Mouse (Mus musculus): ENCODE measurements around the gene Mtmr3. TPM values are rescaled to one million over a fixed set of nuclear protein-coding genes. Genes with fewer than 3 reads are reported as not detected.

The Mtmr3 gene
- total RNA-seq, 1 experiment from 2014 or later: 68.0 TPM

- DNase-seq: no peak
Observed at GRCm38 (mm10) chr11:4464616-4465015, 130.0 kb downstream of the Mtmr3 start.

DNA sequence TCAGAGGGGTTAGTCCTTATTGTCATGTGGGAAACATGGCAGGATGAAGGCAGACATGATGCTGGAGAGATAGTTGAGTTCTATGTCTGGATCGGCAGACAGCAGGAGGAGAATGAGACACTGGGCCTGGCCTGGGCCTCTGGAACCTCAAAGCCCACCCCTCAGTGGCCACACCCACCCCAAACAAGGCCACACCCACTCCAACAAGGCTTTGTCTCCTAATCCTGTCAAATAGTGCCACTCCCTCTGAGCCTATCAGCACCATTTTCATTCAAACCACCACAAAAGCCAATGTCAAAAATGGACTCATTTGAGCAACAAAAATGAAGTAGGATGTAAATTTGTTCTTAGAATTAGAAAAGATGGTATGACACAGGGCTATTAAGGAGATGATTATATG lies 130.5 kb downstream of the Mtmr3 start:
- no peak for DNase-seq

DNA sequence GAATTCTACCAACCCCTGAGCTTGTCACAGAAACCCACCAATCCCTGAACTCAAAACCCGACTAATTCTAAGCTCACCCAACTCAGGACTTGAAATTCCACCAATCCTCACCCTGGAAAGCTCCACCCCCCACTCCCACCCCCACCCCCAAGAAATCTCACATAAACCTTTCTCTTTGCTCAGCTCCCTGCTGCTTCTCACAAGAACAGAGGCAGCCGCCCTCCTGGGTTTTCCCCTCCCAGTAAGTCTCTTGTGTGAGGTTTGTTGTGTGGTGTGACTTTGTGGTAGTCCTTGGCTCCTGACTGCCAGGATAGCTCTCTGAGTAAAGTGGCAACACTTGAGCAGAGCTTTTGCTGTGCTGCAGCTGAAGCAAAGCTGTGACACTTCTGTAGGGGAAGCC lies 131.8 kb downstream of the Mtmr3 start:
- DNase-seq: no peak

DNA sequence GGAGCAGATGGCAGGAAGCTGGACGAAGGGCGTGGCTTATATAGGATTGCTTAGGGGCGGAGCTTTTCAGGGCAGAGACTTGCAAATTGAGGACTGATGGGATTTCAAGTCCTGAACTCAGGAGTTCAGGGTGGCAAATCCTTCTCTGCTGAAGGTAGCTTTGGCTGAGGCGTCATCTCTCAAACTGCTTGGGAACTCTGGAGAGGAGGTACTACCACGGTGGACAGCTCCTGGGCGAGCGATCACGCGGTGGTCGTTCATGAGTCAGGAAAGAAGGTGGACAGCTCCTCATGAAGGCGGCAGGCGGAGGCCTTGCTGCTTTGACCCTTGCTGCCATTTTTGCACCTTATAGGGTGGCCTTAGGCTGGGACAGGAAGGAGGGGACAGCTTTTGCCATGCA lies 133.5 kb downstream of the Mtmr3 start:
- no peak for DNase-seq

DNA sequence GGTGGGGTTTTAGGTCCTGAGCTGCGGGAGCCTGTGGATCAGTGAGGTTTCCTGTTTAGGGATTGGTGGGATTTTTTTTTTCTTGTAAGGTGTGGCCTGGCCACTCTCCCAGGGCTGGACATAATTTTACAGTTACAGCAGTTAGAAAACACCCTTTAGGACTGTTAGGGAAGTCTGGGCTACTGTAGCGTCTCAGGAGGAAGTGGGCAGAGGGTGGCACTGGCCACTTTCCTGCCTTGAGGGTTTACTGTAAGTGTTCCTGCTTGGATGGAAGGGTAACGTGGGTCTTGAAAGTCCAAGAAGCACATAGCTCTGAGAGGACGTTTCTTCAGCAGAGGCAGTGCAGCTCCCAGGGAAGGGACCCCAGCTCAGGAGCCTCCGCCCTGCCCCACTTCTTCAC lies 134.0 kb downstream of the Mtmr3 start:
- no peak for DNase-seq

DNA sequence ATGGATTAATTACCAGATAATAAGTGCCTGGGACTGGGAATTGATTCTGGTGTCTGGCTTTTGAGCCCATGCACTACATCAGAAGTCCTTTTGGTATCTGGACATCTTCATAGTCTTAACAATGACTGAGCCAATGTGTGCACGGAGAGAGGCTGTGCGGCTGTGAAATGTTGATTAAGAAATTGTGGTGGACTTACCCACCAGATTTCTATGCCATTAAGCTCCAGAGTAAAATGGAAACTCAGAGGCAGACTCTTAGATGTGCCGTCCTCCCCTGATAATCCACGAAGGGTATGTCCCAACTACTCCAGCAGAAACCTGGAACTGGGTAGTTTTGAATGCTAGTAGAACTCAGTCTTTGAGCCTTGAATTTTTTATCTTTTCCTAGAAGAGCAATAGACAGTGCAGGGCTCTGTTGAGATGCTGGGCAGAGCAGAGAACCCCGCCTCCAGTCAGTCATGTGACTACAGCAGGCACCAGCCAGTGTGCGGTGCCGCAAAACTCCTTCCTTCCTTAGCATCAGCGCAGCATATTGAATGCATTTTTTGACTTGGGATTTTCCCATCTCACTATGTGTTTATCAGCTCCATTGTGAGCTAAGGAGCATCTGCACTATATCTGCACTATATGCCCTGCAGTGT lies 139.6 kb downstream of the Mtmr3 start:
- DNase-seq: no peak

DNA sequence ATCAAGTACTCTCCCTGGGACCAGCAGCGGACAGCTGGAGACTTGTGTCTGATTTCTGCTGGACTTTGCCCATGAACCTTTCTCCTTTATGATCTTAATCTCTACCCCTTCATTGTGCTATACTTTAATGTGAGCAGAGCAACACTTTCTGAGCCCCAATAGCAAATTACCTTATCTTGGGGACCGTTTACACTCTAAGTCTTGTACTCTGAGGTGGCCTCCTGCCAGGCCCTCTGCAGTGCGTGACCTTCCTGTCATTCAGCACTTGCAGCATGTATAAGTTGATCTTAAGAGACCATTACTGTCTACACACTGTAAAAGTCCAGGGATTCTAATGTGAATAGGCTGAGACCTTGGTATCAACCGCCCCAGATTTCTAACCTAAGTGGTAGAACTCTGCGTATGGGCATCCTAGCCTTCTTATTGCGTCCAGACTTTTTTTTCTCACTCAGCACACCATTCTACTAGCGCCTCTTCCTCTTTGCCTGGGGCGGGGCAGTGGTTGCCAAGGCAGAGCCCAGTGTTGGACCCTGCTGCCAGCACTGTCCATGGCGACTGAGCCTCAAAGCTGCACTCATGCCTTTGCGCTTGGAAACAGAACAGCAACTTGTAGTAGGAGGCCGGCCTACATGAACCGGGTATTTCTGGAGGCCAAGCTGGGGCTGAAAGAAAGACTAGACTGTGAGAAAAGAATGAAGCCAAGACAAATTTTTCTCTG lies 142.0 kb downstream of the Mtmr3 start:
- DNase-seq: no peak

GRCm38 (mm10) chr11:4451116-4451515 lies 143.5 kb downstream of the Mtmr3 start:
- peak; percentile 64 for DNase-seq

DNA sequence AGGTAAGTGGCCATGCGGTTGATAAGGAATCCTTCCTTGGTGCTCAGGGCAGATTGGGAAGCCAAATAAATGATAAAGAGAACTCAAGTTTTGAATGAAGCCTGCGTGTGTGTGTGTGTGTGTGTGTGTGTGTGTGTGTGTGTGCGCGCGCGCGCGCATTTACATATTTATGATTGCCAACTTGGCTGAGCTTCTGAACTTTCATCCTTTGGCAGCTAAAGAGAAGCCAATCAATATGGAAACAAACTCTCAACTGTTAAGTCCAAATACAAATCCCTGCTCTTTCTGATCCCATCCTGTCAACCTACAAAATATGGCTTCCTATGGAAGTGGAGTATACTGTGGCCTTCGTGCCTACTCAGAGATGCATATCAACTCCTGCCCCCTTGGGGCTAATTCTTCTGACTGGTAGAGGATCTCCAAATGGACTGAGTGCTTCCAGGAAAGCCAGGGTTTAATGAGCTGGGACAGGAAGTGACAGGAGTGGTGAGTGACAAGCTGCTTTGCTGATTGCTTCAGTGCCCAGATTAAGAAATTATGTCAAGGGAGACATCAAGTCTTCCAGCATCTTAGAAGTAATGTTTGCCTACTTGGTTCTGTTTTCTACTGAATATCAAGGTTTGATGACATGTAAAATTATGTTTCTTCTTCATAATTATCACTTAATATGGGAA lies 148.3 kb downstream of the Mtmr3 start:
- no peak for DNase-seq

DNA sequence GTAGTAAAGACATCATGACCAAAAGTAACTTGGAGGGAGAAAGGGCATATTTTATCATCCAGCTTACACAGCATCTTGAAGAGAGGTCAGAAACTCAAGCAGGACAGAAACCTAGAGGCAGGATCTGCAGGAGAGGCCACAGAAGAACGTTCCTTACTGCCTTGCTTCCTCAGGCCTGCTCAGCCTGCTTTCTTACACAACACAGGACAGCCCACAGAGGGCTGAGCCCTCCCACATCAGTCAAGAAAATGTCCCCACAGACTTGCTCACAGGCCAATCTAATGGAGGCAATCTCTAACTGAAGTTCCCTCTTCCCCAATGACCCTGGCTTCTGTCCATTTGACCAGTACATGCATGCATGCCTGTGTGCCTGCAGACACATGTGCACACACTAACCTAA lies 152.4 kb downstream of the Mtmr3 start:
- no peak for DNase-seq

- peak; percentile 28 for DNase-seq
Observed at GRCm38 (mm10) chr11:4440978-4441377, 153.7 kb downstream of the Mtmr3 start, which contains the start of gene Hormad2. Gene Hormad2, minus strand, starts transcription at chr11:4441105.

DNA sequence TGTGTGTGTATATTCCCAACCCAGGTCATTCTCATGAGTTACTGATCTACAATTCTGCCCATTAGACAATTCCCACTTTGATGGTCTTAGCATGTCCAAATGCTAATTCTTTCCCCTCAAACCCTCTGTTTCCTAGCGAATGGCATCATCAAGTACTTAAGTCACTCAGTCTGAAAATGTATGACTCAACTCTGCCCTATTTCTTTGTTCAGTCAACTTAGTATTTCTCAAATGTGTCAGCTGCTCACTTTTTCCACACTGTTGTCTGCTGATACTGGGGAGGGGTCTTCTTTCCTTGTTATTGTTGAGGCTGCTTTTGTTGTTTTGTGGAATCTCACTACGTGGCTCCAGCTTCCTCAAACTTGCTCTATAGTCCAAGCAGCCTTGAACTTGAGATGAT lies 156.5 kb downstream of the Mtmr3 start:
- no peak for DNase-seq

GRCm38 (mm10) chr11:4437318-4437717 lies 157.3 kb downstream of the Mtmr3 start:
- no peak for DNase-seq

DNA sequence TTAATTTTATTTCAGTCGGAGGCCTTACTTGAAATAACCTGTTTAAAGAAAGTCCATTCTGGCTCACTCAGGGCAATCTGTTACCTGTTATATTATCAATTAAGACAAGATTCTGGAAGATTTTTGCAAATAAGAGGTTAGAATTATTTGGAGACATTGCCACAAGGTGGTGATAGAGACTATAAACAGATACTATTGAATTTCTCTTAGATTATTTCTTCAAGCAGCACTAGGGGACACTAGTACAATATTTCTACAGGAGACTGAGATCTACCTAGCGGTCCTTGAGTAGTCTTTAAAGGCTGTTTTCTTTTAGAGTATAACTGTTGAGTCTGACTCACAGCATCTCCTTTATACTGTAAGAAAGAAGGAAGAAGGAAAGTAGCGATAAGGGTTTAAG lies 158.0 kb downstream of the Mtmr3 start:
- DNase-seq: no peak

GRCm38 (mm10) chr11:4434461-4434860 lies 160.2 kb downstream of the Mtmr3 start:
- no peak for DNase-seq

Other genes starting within 250 kb of the Mtmr3 start
- 0.95 and 1.6 TPM in 2 replicates for gene Hormad2, start 153.8 kb downstream of the Mtmr3 start, total RNA-seq (2021)
- gene Gm11032, start 25.2 kb upstream of the Mtmr3 start, total RNA-seq (2021): not detected in 2 replicates
- 47.8 and 48.2 TPM in 2 replicates for gene Ascc2, start 42.9 kb upstream of the Mtmr3 start, total RNA-seq (2021)
- 790 and 849 TPM in 2 replicates for gene Uqcr10, start 109.5 kb upstream of the Mtmr3 start, total RNA-seq (2021)
- 53.1 and 55.3 TPM in 2 replicates for gene Zmat5, start 109.8 kb upstream of the Mtmr3 start, total RNA-seq (2021)
- gene Cabp7, start 151.9 kb upstream of the Mtmr3 start, total RNA-seq (2021): not detected in 2 replicates

Data from adrenal gland, postnatal 25 days (tissue).